Mouse (Mus musculus) testis, adult 10 weeks (tissue): ENCODE measurements around the gene Camkk2. TPM values are rescaled to one million over a fixed set of nuclear protein-coding genes. Genes with fewer than 3 reads are reported as not detected.

Experiments used
- polyA plus RNA-seq: library from polyadenylated mRNA; stranded (reverse); fragments of 350-450 nt; fragmentation: Illumina TruSeq; extraction: RNeasy Lipid Tissue Mini Kit (QIAGEN cat#74804); gene quantifications from one replicate; pipeline ENCODE4 v1.2.3, GENCODE M21; 2014; ENCODE audit warnings: low read depth, low replicate concordance

Camkk2 gene
- 11.1 TPM for polyA plus RNA-seq

GRCm38 (mm10) chr5:122779277-122779834 lies at the start of gene Camkk2:
Gene Camkk2 (minus strand): TSS chr5:122779409.

GRCm38 (mm10) chr5:122820777-122821523 lies 41.7 kb upstream of the Camkk2 start, which contains the start of gene Anapc5:
Gene Anapc5 (minus strand): TSS chr5:122821339.

GRCm38 (mm10) chr5:122707276-122708181 lies 71.7 kb downstream of the Camkk2 start, which contains the start of gene P2rx4:
Gene P2rx4 (plus strand): TSS chr5:122707544.

Other genes starting within 250 kb of the Camkk2 start
- 364 TPM for gene Ift81, start 164.9 kb downstream of the Camkk2 start, polyA plus RNA-seq
- gene P2rx7, start 135.5 kb downstream of the Camkk2 start, polyA plus RNA-seq, result 2.0 TPM
- 3.6 TPM for gene P2rx4, start 71.9 kb downstream of the Camkk2 start, polyA plus RNA-seq
- 132 TPM for gene Anapc5, start 41.9 kb upstream of the Camkk2 start, polyA plus RNA-seq
- 26.8 TPM for gene Rnf34, start 70.6 kb upstream of the Camkk2 start, polyA plus RNA-seq
- gene Kdm2b, start 210.4 kb upstream of the Camkk2 start, polyA plus RNA-seq, result 37.0 TPM
- 0.53 TPM for gene Orai1, start 235.7 kb upstream of the Camkk2 start, polyA plus RNA-seq